Mouse (Mus musculus) limb, embryonic 14.5 days (tissue): ENCODE measurements around the gene Spint4. TPM values are rescaled to one million over a fixed set of nuclear protein-coding genes. Genes with fewer than 3 reads are reported as not detected.
A peak's percentile ranks its signal among the peaks of the same experiment; 100 is the strongest.
"Not testable (repeated sequence)": the region's sequence is repeated elsewhere in the genome, so short reads cannot be mapped to it uniquely, and the experiment has no call there.

Experiments
- ATAC-seq: fragments of 200-750 bp; cut with Nextera tagmentation; 2 replicates; pipeline ENCODE4 v1.8.0; 2017; ENCODE audit warnings: low read depth, moderate number of reproducible peaks, moderate TSS enrichment; ENCODE audit not compliant: low FRiP score
- DNase-seq: peaks from one replicate; pipeline ENCODE4 v3.0.0-alpha.2; 2015; ENCODE audit warnings: low spot score
- H3K27ac ChIP-seq: fragments of 300-500 bp; sonication (generic); replicated peaks from 2 replicates; pipeline ENCODE4 v1.5.1; 2014; ENCODE audit warnings: low read depth, mild to moderate bottlenecking, low read length, moderate library complexity, mixed read lengths
- H3K27me3 ChIP-seq: fragments of 300-500 bp; sonication (generic); 2 replicates; pipeline ENCODE4 v1.6.1; 2014; ENCODE audit warnings: low read length, mixed read lengths; ENCODE audit not compliant: control insufficient read depth, insufficient read depth
- H3K36me3 ChIP-seq: fragments of 300-500 bp; sonication (generic); 2 replicates; pipeline ENCODE4 v1.6.1; 2014; ENCODE audit warnings: mild to moderate bottlenecking, low read length, moderate library complexity, mixed read lengths; ENCODE audit not compliant: control insufficient read depth, insufficient read depth
- H3K4me1 ChIP-seq: fragments of 300-500 bp; sonication (generic); 2 replicates; pipeline ENCODE4 v1.6.1; 2014; ENCODE audit warnings: antibody characterized with exemption, low read length, mixed read lengths; ENCODE audit not compliant: control insufficient read depth, insufficient read depth
- H3K4me2 ChIP-seq: fragments of 300-500 bp; sonication (generic); replicated peaks from 2 replicates; pipeline ENCODE4 v1.6.1; 2014; ENCODE audit warnings: low read depth, mild to moderate bottlenecking, low read length, moderate library complexity; ENCODE audit not compliant: severe bottlenecking
- H3K4me3 ChIP-seq: fragments of 300-500 bp; sonication (generic); replicated peaks from 2 replicates; pipeline ENCODE4 v1.5.1; 2014; ENCODE audit warnings: low read length
- H3K9ac ChIP-seq: fragments of 300-500 bp; sonication (generic); 2 replicates; pipeline ENCODE4 v1.6.1; 2014; ENCODE audit warnings: mild to moderate bottlenecking, low read depth, low read length, moderate library complexity; ENCODE audit not compliant: severe bottlenecking
- H3K9me3 ChIP-seq: fragments of 300-500 bp; sonication (generic); 2 replicates; pipeline ENCODE4 v1.6.1; 2016; ENCODE audit warnings: low read length; ENCODE audit not compliant: control insufficient read depth
- POLR2A ChIP-seq: fragments of 200-500 bp; IDR thresholded peaks from 2 replicates; pipeline ENCODE4 v1.8.0; 2012; ENCODE audit warnings: inconsistent platforms, mild to moderate bottlenecking, moderate library complexity, borderline replicate concordance; ENCODE audit not compliant: insufficient read depth, insufficient read length; ENCODE audit errors: extremely low read depth
- WGBS: fragments of 180-500 bp; shearing (Covaris S2); extraction: QIAGEN DNeasy Blood & Tissue Kit; methylation state at CpG from one replicate; pipeline ENCODE4 v1.1.7; 2014; 5-methylcytosine and 5-hydroxymethylcytosine counted together
- polyA plus RNA-seq, 2 experiments: library from polyadenylated mRNA; depleted of rRNA in 1 of 2; stranded (reverse) in 1 of 2; unstranded in 1 of 2; fragments of >200 nt; fragmentation: Nextera tagmentation in 1 of 2; extraction: Ambion mirVana in 1 of 2; gene quantifications; 2 replicates each; pipeline versions ENCODE4 v1.2.1 to v1.2.3; 2012 to 2014

Spint4 gene
- polyA plus RNA-seq, 2 experiments, result not detected

DNA sequence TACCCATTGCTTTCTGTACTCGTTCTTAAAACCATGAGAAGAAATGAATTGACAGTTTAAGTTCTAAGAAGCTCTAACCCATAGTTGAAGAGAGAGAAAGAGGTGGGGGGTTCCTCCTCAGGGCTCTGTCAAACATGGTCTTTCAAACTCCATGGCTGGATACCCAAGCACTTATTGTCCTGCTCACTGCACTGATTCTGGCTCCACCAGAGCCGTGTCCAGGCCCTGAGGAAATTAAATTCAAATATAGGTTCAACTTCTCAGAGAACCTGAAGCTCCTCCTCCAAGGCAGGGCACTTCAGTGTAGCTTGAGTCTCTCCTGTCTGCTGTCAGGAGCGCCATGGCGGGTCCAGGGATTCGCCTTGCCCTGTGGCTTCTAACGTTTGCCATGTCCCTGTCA, 16.7 kb downstream of the Spint4 start, which contains the start of gene Spint5:
Gene Spint5 (plus strand): TSS at position 301 of the 400 bp plus-strand sequence.
- ATAC-seq (no peak), DNase-seq (no peak)
- no peak within 1 kb of the TSS for H3K27ac ChIP-seq
- H3K4me2 ChIP-seq, result no peak within 1 kb of the TSS
- no peak for TF ChIP-seq POLR2A
- H3K9me3 ChIP-seq, result no peaks in the 10 kb centered on the region
- no peak within 1 kb of the TSS for H3K4me3 ChIP-seq
- no peaks in the 10 kb centered on the region for H3K27me3 ChIP-seq
- 76% methylated on average over 6 of the region's 6 CpGs for WGBS
- H3K9ac ChIP-seq, result no peak within 1 kb of the TSS
- H3K4me1 ChIP-seq, result no peaks in the 10 kb centered on the region
- no peaks in the 10 kb centered on the region for H3K36me3 ChIP-seq

DNA sequence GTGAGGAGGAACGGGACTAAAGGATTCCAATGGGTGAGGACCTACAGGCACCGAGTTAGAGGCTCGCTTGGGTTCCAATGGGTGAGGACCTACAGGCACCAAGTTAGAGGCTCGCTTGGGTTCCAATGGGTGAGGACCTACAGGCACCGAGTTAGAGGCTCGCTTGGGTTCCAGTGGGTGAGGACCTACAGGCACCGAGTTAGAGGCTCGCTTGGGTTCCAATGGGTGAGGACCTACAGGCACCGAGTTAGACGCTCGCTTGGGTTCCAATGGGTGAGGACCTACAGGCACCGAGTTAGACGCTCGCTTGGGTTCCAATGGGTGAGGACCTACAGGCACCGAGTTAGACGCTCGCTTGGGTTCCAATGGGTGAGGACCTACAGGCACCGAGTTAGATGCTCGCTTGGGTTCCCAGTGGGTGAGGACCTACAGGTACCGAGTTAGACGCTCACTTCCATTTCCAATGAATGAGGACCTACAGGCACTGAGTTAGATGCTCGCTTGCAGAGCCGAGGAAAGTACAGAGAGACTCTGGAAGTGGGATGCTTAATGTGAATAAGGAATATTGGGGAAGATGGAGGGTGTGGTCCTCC, 18.0 kb downstream of the Spint4 start:
- DNase-seq, H3K27me3 ChIP-seq, H3K4me1 ChIP-seq, H3K27ac ChIP-seq, H3K36me3 ChIP-seq, ATAC-seq, H3K4me3 ChIP-seq, H3K9me3 ChIP-seq, H3K4me2 ChIP-seq, H3K9ac ChIP-seq: not testable (repeated sequence)
- 94% methylated on average over 19 of the region's 23 CpGs for WGBS

DNA sequence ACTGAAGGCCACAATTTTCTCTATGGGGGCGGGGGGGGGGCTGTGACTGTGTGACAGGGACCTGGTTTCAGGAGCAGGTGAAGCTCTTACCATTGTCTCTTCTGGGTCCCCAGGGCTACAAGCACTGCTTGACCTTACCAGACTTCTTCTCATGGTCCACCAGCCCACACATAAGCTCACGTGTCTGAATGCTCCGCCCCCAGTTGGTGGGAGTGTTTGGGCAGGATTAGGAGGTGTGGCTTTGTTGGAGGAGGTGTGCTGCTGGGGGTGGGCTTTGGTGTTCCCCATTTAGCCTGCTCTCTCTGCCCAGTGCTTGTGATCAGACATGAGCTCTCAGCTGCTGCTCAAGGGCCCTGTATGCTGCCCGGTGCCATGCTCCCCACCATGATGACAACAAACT, 25.0 kb downstream of the Spint4 start:
- no peaks in the 10 kb centered on the region for H3K9me3 ChIP-seq
- no peak overlapping the region for H3K4me2 ChIP-seq
- H3K9ac ChIP-seq, result no peak overlapping the region
- no peaks in the 10 kb centered on the region for H3K27me3 ChIP-seq
- ATAC-seq (no peak), DNase-seq (no peak)
- 69% methylated on average over 4 of the region's 4 CpGs for WGBS
- no peak for TF ChIP-seq POLR2A
- H3K4me3 ChIP-seq, result no peak overlapping the region
- H3K4me1 ChIP-seq, result no peaks in the 10 kb centered on the region
- no peaks in the 10 kb centered on the region for H3K36me3 ChIP-seq
- H3K27ac ChIP-seq, result no peak overlapping the region

DNA sequence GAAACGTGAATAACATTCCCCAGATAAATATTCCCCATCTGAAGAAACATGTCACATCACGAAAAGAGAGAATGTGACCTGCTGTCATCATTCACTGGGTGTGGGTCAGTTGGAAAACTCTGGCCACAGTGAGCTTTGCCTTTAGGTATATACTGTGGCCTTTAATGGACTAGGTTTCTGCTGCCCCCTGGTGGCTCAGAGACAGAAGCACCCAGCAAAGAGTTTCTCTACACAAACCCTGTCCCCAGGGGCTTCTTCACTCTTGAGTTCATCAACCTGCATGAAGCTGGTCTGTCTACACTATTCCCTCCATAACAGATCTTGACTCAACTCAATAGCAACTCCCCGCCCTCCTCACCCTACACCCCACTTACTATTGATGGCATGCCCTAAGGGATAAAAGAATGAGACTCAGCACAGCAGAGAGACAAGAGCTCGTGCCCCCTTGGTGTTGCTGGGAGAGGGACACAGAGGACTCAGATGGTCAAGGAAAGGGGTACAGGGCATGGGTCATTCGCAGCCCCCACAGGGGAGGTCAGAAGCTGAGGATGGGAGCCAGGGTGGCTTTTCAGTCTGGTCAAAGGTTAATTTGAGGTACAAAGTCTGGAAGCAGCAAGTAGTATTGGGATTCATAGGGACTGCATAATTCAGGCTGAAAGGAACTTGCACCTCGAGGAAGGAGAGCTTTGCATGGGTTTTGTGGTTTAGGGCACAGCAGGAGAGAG, 27.8 kb downstream of the Spint4 start:
- Histone ChIP-seq H3K36me3 (no peaks in the 10 kb centered on the region), H3K27ac (no peak overlapping the region), H3K9ac (no peak overlapping the region), H3K4me2 (no peak overlapping the region), H3K9me3 (no peaks in the 10 kb centered on the region), H3K4me1 (no peaks in the 10 kb centered on the region), H3K4me3 (no peak overlapping the region), H3K27me3 (no peaks in the 10 kb centered on the region)
- DNase-seq, result peak; percentile 81
- TF ChIP-seq POLR2A, result no peak
- WGBS, result 25% methylated on average over 6 of the region's 6 CpGs
- ATAC-seq, result no peak

DNA sequence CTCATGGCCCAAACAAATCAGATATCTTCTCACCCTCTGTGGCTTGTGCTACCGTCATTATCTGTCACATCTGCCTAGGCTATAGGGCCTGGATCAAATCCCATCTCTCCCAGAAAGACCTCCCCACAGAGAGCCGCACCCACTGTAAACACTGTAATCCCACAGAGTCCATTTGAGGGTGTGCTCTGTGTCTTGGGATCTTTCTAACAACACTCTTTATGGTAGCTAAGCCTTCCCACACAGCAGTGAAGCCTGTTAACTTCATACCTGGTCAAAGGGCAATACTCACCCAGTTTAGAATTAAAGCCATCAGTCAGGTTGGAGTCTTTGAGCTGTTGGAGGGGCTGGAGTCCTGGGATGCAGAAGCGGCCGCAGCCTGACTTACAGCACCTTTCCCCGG, 33.4 kb downstream of the Spint4 start:
- 67% methylated on average over 5 of the region's 5 CpGs for WGBS
- no peaks in the 10 kb centered on the region for H3K36me3 ChIP-seq
- H3K4me1 ChIP-seq, result no peaks in the 10 kb centered on the region
- H3K9ac ChIP-seq, result no peak overlapping the region
- DNase-seq, result no peak
- TF ChIP-seq POLR2A, result no peak
- H3K9me3 ChIP-seq, result no peaks in the 10 kb centered on the region
- no peak overlapping the region for H3K27ac ChIP-seq
- no peak for ATAC-seq
- H3K27me3 ChIP-seq, result no peaks in the 10 kb centered on the region
- no peak overlapping the region for H3K4me2 ChIP-seq
- no peak overlapping the region for H3K4me3 ChIP-seq
